Mouse (Mus musculus) midbrain, embryonic 12.5 days (tissue): ENCODE results near the gene Amelx. TPM values are rescaled to one million over a fixed set of nuclear protein-coding genes. Genes with fewer than 3 reads are reported as not detected.

Source experiments
- ATAC-seq: fragments of 200-750 bp; cut with Nextera tagmentation; 2 replicates; pipeline ENCODE4 v1.8.0; 2017; ENCODE audit warnings: low read depth, moderate TSS enrichment, moderate library complexity; ENCODE audit not compliant: low FRiP score
- H3K27ac ChIP-seq: fragments of 300-500 bp; sonication (generic); replicated peaks from 2 replicates; pipeline ENCODE4 v1.5.1; 2016; ENCODE audit warnings: mild to moderate bottlenecking
- H3K27me3 ChIP-seq: fragments of 300-500 bp; sonication (generic); 2 replicates; pipeline ENCODE4 v1.6.1; 2016; ENCODE audit warnings: mild to moderate bottlenecking
- H3K36me3 ChIP-seq: fragments of 300-500 bp; sonication (generic); 2 replicates; pipeline ENCODE4 v1.6.1; 2016
- H3K4me1 ChIP-seq: fragments of 300-500 bp; sonication (generic); 2 replicates; pipeline ENCODE4 v1.6.1; 2016
- H3K4me2 ChIP-seq: fragments of 300-500 bp; sonication (generic); replicated peaks from 2 replicates; pipeline ENCODE4 v1.6.1; 2016; ENCODE audit warnings: mild to moderate bottlenecking, moderate library complexity
- H3K4me3 ChIP-seq: fragments of 300-500 bp; sonication (generic); 2 replicates; pipeline ENCODE4 v1.5.1; 2016; ENCODE audit warnings: mild to moderate bottlenecking
- H3K9ac ChIP-seq: fragments of 300-500 bp; sonication (generic); replicated peaks from 2 replicates; pipeline ENCODE4 v1.6.1; 2016; ENCODE audit warnings: mild to moderate bottlenecking, moderate library complexity
- H3K9me3 ChIP-seq: fragments of 300-500 bp; sonication (generic); 2 replicates; pipeline ENCODE4 v1.6.1; 2016; ENCODE audit warnings: mild to moderate bottlenecking
- WGBS: fragments of 180-500 bp; shearing (Covaris S2); methylation state at CpG from one replicate; pipeline ENCODE4 v1.1.7; 2016; 5-methylcytosine and 5-hydroxymethylcytosine counted together
- polyA plus RNA-seq: library from polyadenylated mRNA; unstranded; fragments of >200 nt; fragmentation: Nextera tagmentation; extraction: Ambion mirVana; gene quantifications from 2 replicates; pipeline ENCODE4 v1.2.1, GENCODE M21; 2016

The Amelx gene
- polyA plus RNA-seq: not detected in 2 replicates

- H3K4me3 ChIP-seq: no peak within 1 kb of the TSS
- H3K36me3 ChIP-seq: no peaks in the 10 kb centered on the region
- H3K9me3 ChIP-seq: no peaks in the 10 kb centered on the region
- no peak within 1 kb of the TSS for H3K4me2 ChIP-seq
- 82% methylated on average over 5 of the region's 5 CpGs for WGBS
- ATAC-seq: no peak
- H3K27me3 ChIP-seq: no peaks in the 10 kb centered on the region; the same call in 1 of the 2 replicates
- no peak within 1 kb of the TSS for H3K9ac ChIP-seq
- no peaks in the 10 kb centered on the region for H3K4me1 ChIP-seq
- no peak within 1 kb of the TSS for H3K27ac ChIP-seq
Observed at GRCm38 (mm10) chrX:169187100-169187499, at the start of gene Amelx. TSS of gene Amelx (minus strand) at chrX:169187200.

- Histone ChIP-seq H3K9me3 (no peaks in the 10 kb centered on the region), H3K4me3 (no peak overlapping the region), H3K4me1 (no peaks in the 10 kb centered on the region), H3K4me2 (no peak overlapping the region), H3K27me3 (peaks cover 12% of the 10 kb centered on the region; the same call in 1 of the 2 replicates), H3K36me3 (no peaks in the 10 kb centered on the region), H3K27ac (no peak overlapping the region), H3K9ac (no peak overlapping the region)
- no peak for ATAC-seq
- WGBS: 84% methylated on average over 3 of the region's 3 CpGs
Observed at GRCm38 (mm10) chrX:169222357-169223062, 35.5 kb upstream of the Amelx start.

GRCm38 (mm10) chrX:169220064-169220463 is 33.1 kb upstream of the Amelx start:
- 75% methylated on average over 8 of the region's 8 CpGs for WGBS
- Histone ChIP-seq H3K4me2 (no peak overlapping the region), H3K9ac (no peak overlapping the region), H3K36me3 (no peaks in the 10 kb centered on the region), H3K4me3 (no peak overlapping the region), H3K4me1 (no peaks in the 10 kb centered on the region), H3K27me3 (peaks cover 18% of the 10 kb centered on the region; the same call in 1 of the 2 replicates), H3K27ac (no peak overlapping the region), H3K9me3 (no peaks in the 10 kb centered on the region)
- ATAC-seq: no peak

- no peak for ATAC-seq
Observed at GRCm38 (mm10) chrX:169210019-169210418, 23.0 kb upstream of the Amelx start.

GRCm38 (mm10) chrX:169178634-169179033 is 8.4 kb downstream of the Amelx start:
- no peak overlapping the region for H3K4me2 ChIP-seq
- peaks cover 11% of the 10 kb centered on the region; the same call in 1 of the 2 replicates for H3K27me3 ChIP-seq
- WGBS: 63% methylated on average over 2 of the region's 2 CpGs
- no peaks in the 10 kb centered on the region for H3K9me3 ChIP-seq
- H3K36me3 ChIP-seq: no peaks in the 10 kb centered on the region
- H3K4me3 ChIP-seq: no peak overlapping the region
- no peaks in the 10 kb centered on the region for H3K4me1 ChIP-seq
- ATAC-seq: no peak
- H3K27ac ChIP-seq: no peak overlapping the region
- H3K9ac ChIP-seq: no peak overlapping the region

More at GRCm38 (mm10) chrX:169210019-169210418, 23.0 kb upstream of the Amelx start:
- H3K27ac ChIP-seq: no peak overlapping the region
- H3K36me3 ChIP-seq: no peaks in the 10 kb centered on the region
- no peak overlapping the region for H3K4me3 ChIP-seq
- no peaks in the 10 kb centered on the region for H3K9me3 ChIP-seq
- no peak overlapping the region for H3K4me2 ChIP-seq
- H3K9ac ChIP-seq: no peak overlapping the region
- H3K27me3 ChIP-seq: peaks cover 19% of the 10 kb centered on the region
- WGBS: 67% methylated on average over 3 of the region's 3 CpGs
- no peaks in the 10 kb centered on the region for H3K4me1 ChIP-seq

- Histone ChIP-seq H3K4me1 (no peaks in the 10 kb centered on the region), H3K27me3 (peaks cover 9% of the 10 kb centered on the region; the same call in 1 of the 2 replicates), H3K4me2 (no peak overlapping the region), H3K4me3 (no peak overlapping the region), H3K36me3 (no peaks in the 10 kb centered on the region), H3K27ac (no peak overlapping the region), H3K9ac (no peak overlapping the region), H3K9me3 (no peaks in the 10 kb centered on the region)
- ATAC-seq: no peak
- 67% methylated on average over 1 of the region's 1 CpGs for WGBS
Observed at GRCm38 (mm10) chrX:169173796-169174195, 13.2 kb downstream of the Amelx start.

GRCm38 (mm10) chrX:169170981-169171380 is 16.0 kb downstream of the Amelx start:
- Histone ChIP-seq H3K36me3 (no peaks in the 10 kb centered on the region), H3K4me2 (no peak overlapping the region), H3K4me1 (no peaks in the 10 kb centered on the region), H3K27me3 (peaks cover 9% of the 10 kb centered on the region; the same call in 1 of the 2 replicates), H3K4me3 (no peak overlapping the region), H3K27ac (no peak overlapping the region), H3K9me3 (no peaks in the 10 kb centered on the region), H3K9ac (no peak overlapping the region)
- WGBS: 81% methylated on average over 2 of the region's 2 CpGs
- ATAC-seq: no peak

GRCm38 (mm10) chrX:169158385-169158784 is 28.6 kb downstream of the Amelx start:
- no peak overlapping the region for H3K27ac ChIP-seq
- H3K9me3 ChIP-seq: no peaks in the 10 kb centered on the region
- no peak overlapping the region for H3K4me3 ChIP-seq
- WGBS: 80% methylated on average over 6 of the region's 6 CpGs
- no peak overlapping the region for H3K9ac ChIP-seq
- no peak overlapping the region for H3K4me2 ChIP-seq
- no peaks in the 10 kb centered on the region for H3K27me3 ChIP-seq
- no peak for ATAC-seq
- no peaks in the 10 kb centered on the region for H3K36me3 ChIP-seq
- H3K4me1 ChIP-seq: no peaks in the 10 kb centered on the region

- ATAC-seq: no peak
- Histone ChIP-seq H3K27me3 (peaks cover 8% of the 10 kb centered on the region; the same call in 1 of the 2 replicates), H3K4me1 (no peaks in the 10 kb centered on the region), H3K36me3 (no peaks in the 10 kb centered on the region), H3K27ac (no peak overlapping the region), H3K4me2 (no peak overlapping the region), H3K4me3 (no peak overlapping the region), H3K9ac (no peak overlapping the region), H3K9me3 (no peaks in the 10 kb centered on the region)
Observed at GRCm38 (mm10) chrX:169153805-169154204, 33.2 kb downstream of the Amelx start.

- Histone ChIP-seq H3K9ac (no peak overlapping the region), H3K4me1 (no peaks in the 10 kb centered on the region), H3K4me3 (no peak overlapping the region), H3K36me3 (no peaks in the 10 kb centered on the region), H3K27me3 (no peaks in the 10 kb centered on the region; the same call in none of the 2 replicates), H3K4me2 (no peak overlapping the region), H3K9me3 (no peaks in the 10 kb centered on the region), H3K27ac (no peak overlapping the region)
- ATAC-seq: no peak
- 88% methylated on average over 9 of the region's 9 CpGs for WGBS
Observed at GRCm38 (mm10) chrX:169140467-169140866, 46.5 kb downstream of the Amelx start.

GRCm38 (mm10) chrX:169139758-169140157 is 47.2 kb downstream of the Amelx start:
- WGBS: 84% methylated on average over 7 of the region's 7 CpGs
- no peak for ATAC-seq
- no peak overlapping the region for H3K27ac ChIP-seq

More at GRCm38 (mm10) chrX:169139758-169140157, 47.2 kb downstream of the Amelx start:
- H3K9ac ChIP-seq: no peak overlapping the region
- no peaks in the 10 kb centered on the region for H3K36me3 ChIP-seq
- no peaks in the 10 kb centered on the region for H3K4me1 ChIP-seq
- no peak overlapping the region for H3K4me2 ChIP-seq
- no peaks in the 10 kb centered on the region for H3K9me3 ChIP-seq
- no peak overlapping the region for H3K4me3 ChIP-seq
- no peaks in the 10 kb centered on the region; the same call in none of the 2 replicates for H3K27me3 ChIP-seq
